Mouse (Mus musculus): Measurements from ENCODE around the gene 5330417H12Rik. TPM values are rescaled to one million over a fixed set of nuclear protein-coding genes. Genes with fewer than 3 reads are reported as not detected.
A peak's percentile ranks its signal among the peaks of the same experiment; 100 is the strongest.

5330417H12Rik gene
- total RNA-seq, 1 experiment from 2014 or later = not detected

DNA sequence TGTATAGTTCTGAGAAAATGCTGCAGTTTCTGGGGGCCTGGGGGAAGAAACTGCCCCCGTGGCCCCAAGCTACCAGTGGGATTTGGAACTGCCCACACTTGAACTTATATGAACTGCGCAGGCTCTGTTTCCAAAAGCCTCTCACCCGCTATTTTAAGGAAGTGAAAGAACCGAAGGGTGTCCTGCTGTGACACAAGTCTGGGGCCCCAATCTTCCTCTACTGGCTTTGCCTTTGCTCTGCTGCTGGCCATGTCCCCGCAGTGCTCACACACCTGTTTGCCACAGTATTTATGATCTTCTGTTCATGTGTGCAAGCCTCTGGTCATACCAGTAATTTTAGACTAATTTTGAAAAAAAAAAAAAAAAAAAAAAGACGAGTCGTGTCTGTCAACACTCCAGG, 31.1 kb downstream of the 5330417H12Rik start:
- peak; percentile 76 for ATAC-seq (ENCODE audit: extremely low read depth, insufficient number of reproducible peaks, low FRiP score, poor library complexity, severe bottlenecking)

DNA sequence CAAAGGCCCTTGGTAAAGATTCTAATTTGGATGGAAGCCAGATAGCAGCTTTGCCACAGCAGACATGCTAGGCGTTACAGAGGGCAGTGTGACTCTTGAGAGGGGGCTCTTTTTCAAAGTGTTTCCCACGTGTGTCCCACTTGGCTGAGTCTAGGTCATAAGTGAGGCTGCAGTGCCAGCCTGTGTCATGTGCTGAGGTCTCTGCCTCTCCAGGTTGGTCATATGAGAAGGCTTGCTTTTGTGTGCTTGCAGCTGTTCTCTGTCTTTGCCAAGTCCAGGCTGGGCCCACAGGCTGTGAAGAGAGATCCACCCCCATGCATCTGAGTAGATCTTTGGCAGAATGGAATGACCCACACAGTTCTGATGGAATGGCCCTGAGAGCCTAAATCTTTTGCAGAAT, 32.3 kb downstream of the 5330417H12Rik start:
- no peak for ATAC-seq (ENCODE audit: extremely low read depth, insufficient number of reproducible peaks, low FRiP score, poor library complexity, severe bottlenecking)

- ATAC-seq (ENCODE audit: extremely low read depth, insufficient number of reproducible peaks, low FRiP score, poor library complexity, severe bottlenecking) = no peak
Observed at GRCm38 (mm10) chr7:107574276-107574675, 50.7 kb downstream of the 5330417H12Rik start.

Other genes starting within 250 kb of the 5330417H12Rik start
- gene Olfml1, start 57.7 kb downstream of the 5330417H12Rik start, total RNA-seq (2017) = not detected in 2 replicates
- 7.2 and 7.8 TPM in 2 replicates for gene Ppfibp2, start 30.0 kb downstream of the 5330417H12Rik start, total RNA-seq (2017)
- not detected in 2 replicates for gene Cyb5r2, start 132.9 kb upstream of the 5330417H12Rik start, total RNA-seq (2017)
- not detected in 2 replicates for gene Ovch2, start 176.0 kb upstream of the 5330417H12Rik start, total RNA-seq (2017)
- gene Olfr467, start 187.1 kb upstream of the 5330417H12Rik start, total RNA-seq (2017) = not detected in 2 replicates
- gene Olfr469, start 200.4 kb upstream of the 5330417H12Rik start, total RNA-seq (2017) = 0.12 TPM in 1 of 2 replicates, not detected in the other
- not detected in 2 replicates for gene Olfr470, start 222.3 kb upstream of the 5330417H12Rik start, total RNA-seq (2017)